In genomic region chr6:24167734-24168327, GRCm38 (mm10) we compare ENCODE assay signal across 14 mouse cellular contexts. TPM values are rescaled to one million over a fixed set of nuclear protein-coding genes. Genes with fewer than 3 reads are reported as not detected.
"Had no signal": no experiment of that assay in that cellular context is flagged by ENCODE, and none has a peak within 500 bp of the region (broad histone marks: within the 10 kb centered on the region; RNA-seq: fewer than 3 reads in every experiment).

Gene Slc13a1, minus strand, starts transcription at chr6:24168092.

- ATAC-seq: liver, postnatal 0 days; midbrain, embryonic 13.5 days had no signal

- H3K27ac ChIP-seq: kidney, postnatal 0 days; layer of hippocampus, adult 2 months; limb, embryonic 12.5 days; liver, embryonic 13.5 days; lung, embryonic 15.5 days; macrophage; midbrain, embryonic 13.5 days; stomach, postnatal 0 days had no signal

- H3K9me3 ChIP-seq: limb, embryonic 12.5 days; liver, embryonic 13.5 days; lung, embryonic 15.5 days; midbrain, embryonic 13.5 days had no signal

- H3K36me3 ChIP-seq: limb, embryonic 12.5 days; liver, embryonic 13.5 days; lung, embryonic 15.5 days; midbrain, embryonic 13.5 days had no signal

- H3K9ac ChIP-seq: limb, embryonic 12.5 days; liver, embryonic 13.5 days; liver, postnatal 0 days; lung, embryonic 15.5 days; midbrain, embryonic 13.5 days had no signal

- H3K4me3 ChIP-seq: layer of hippocampus, adult 2 months; limb, embryonic 12.5 days; liver, embryonic 13.5 days; lung, embryonic 15.5 days; midbrain, embryonic 13.5 days had no signal

- H3K4me2 ChIP-seq: limb, embryonic 12.5 days; liver, embryonic 13.5 days; lung, embryonic 15.5 days; midbrain, embryonic 13.5 days had no signal

- H3K27me3 ChIP-seq: limb, embryonic 12.5 days; liver, embryonic 13.5 days; lung, embryonic 15.5 days; midbrain, embryonic 13.5 days had no signal

- DNase-seq: liver; liver, embryonic 13.5 days; liver, postnatal 0 days; lung, postnatal 14 days; right cerebral cortex, adult 18-20 months; right cerebral cortex, postnatal 25 days; thymus, postnatal 4 days had no signal

- H3K4me1 ChIP-seq: limb, embryonic 12.5 days; liver, embryonic 13.5 days; lung, embryonic 15.5 days; midbrain, embryonic 13.5 days had no signal

RNA-seq across cellular contexts. Expression of gene Slc13a1, which starts in this region (rescaled TPM):
- polyA plus RNA-seq: limb, embryonic 12.5 days; liver, embryonic 13.5 days; liver, postnatal 0 days; macrophage; stomach, postnatal 0 days had no signal
